Mouse (Mus musculus) intestine, embryonic 14.5 days (tissue): Measurements from ENCODE around the gene Slc35g2. TPM values are rescaled to one million over a fixed set of nuclear protein-coding genes. Genes with fewer than 3 reads are reported as not detected.

Experiments
- ATAC-seq: fragments of 200-750 bp; cut with Nextera tagmentation; replicated peaks from 2 replicates; pipeline ENCODE4 v1.8.0; 2017; ENCODE audit warnings: low read depth, moderate number of reproducible peaks, moderate TSS enrichment, moderate library complexity; ENCODE audit not compliant: low FRiP score, low TSS enrichment
- DNase-seq: peaks from one replicate; pipeline ENCODE4 v3.0.0-alpha.2; 2018; ENCODE audit warnings: low spot score
- H3K27ac ChIP-seq: fragments of 300-500 bp; sonication (generic); 2 replicates; pipeline ENCODE4 v1.5.1; 2014; ENCODE audit warnings: low read depth, mild to moderate bottlenecking, control low read depth
- H3K27me3 ChIP-seq: fragments of 300-500 bp; sonication (generic); replicated peaks from 2 replicates; pipeline ENCODE4 v1.6.1; 2014; ENCODE audit warnings: low read length, control low read depth; ENCODE audit not compliant: control insufficient read depth, insufficient read depth
- H3K36me3 ChIP-seq: fragments of 300-500 bp; sonication (generic); 2 replicates; pipeline ENCODE4 v1.6.1; 2014; ENCODE audit warnings: low read length, control low read depth; ENCODE audit not compliant: control insufficient read depth, insufficient read depth
- H3K4me1 ChIP-seq: fragments of 300-500 bp; sonication (generic); replicated peaks from 2 replicates; pipeline ENCODE4 v1.6.1; 2014; ENCODE audit warnings: low read length, control low read depth, mixed read lengths; ENCODE audit not compliant: control insufficient read depth, insufficient read depth
- H3K4me2 ChIP-seq: fragments of 300-500 bp; sonication (generic); 2 replicates; pipeline ENCODE4 v1.6.1; 2014; ENCODE audit warnings: low read length
- H3K4me3 ChIP-seq: fragments of 300-500 bp; sonication (generic); 2 replicates; pipeline ENCODE4 v1.5.1; 2014; ENCODE audit warnings: low read depth, low read length, control low read depth, mixed read lengths
- H3K9ac ChIP-seq: fragments of 300-500 bp; sonication (generic); 2 replicates; pipeline ENCODE4 v1.6.1; 2014; ENCODE audit warnings: mild to moderate bottlenecking, low read length
- H3K9me3 ChIP-seq: fragments of 300-500 bp; sonication (generic); 2 replicates; pipeline ENCODE4 v1.6.1; 2016; ENCODE audit warnings: low read length, control low read depth; ENCODE audit not compliant: control insufficient read depth
- WGBS: fragments of 180-500 bp; shearing (Covaris S2); extraction: QIAGEN DNeasy Blood & Tissue Kit; methylation state at CpG from one replicate; pipeline ENCODE4 v1.1.7; 2014; 5-methylcytosine and 5-hydroxymethylcytosine counted together
- polyA plus RNA-seq: library from polyadenylated mRNA; unstranded; fragments of >200 nt; fragmentation: Nextera tagmentation; extraction: Ambion mirVana; gene quantifications from 2 replicates; pipeline ENCODE4 v1.2.1, GENCODE M21; 2014

Slc35g2 gene
- polyA plus RNA-seq, 1 experiment from 2014 or later: 4.4 TPM

- peak; percentile 48; the same call in 1 of the 2 replicates for ATAC-seq
- 9% methylated on average over 9 of the region's 9 CpGs for WGBS
- no peaks in the 10 kb centered on the region for H3K36me3 ChIP-seq
- H3K4me3 ChIP-seq: peak overlapping the region; percentile 87
- H3K27ac ChIP-seq: peak overlapping the region; percentile 90; the same call in 1 of the 2 replicates
- H3K27me3 ChIP-seq: no peaks in the 10 kb centered on the region
- peaks cover 10% of the 10 kb centered on the region for H3K9me3 ChIP-seq
- H3K9ac ChIP-seq: peak overlapping the region; percentile 87
- peaks cover 21% of the 10 kb centered on the region for H3K4me1 ChIP-seq
- no peak for DNase-seq
- peak overlapping the region; percentile 89 for H3K4me2 ChIP-seq
Observed at GRCm38 (mm10) chr9:100546594-100546910, 24.3 kb downstream of the Slc35g2 start.

GRCm38 (mm10) chr9:100545715-100546593 is 24.9 kb downstream of the Slc35g2 start, which contains the start of gene Nck1:
Nck1 (minus strand) TSS chr9:100546134.
- WGBS: under 1% methylated on average over 93 of the region's 93 CpGs
- ATAC-seq (peak; percentile 100), DNase-seq (peak; percentile 98)
- H3K36me3 ChIP-seq: no peaks in the 10 kb centered on the region
- H3K9me3 ChIP-seq: peaks cover 10% of the 10 kb centered on the region
- H3K4me3 ChIP-seq: peak within 1 kb of the TSS; percentile 87
- H3K4me2 ChIP-seq: peak within 1 kb of the TSS; percentile 89
- H3K4me1 ChIP-seq: peaks cover 21% of the 10 kb centered on the region
- H3K27me3 ChIP-seq: no peaks in the 10 kb centered on the region
- H3K9ac ChIP-seq: peak within 1 kb of the TSS; percentile 87
- peak within 1 kb of the TSS; percentile 90 for H3K27ac ChIP-seq

- DNase-seq (no peak), ATAC-seq (no peak; the same call in 1 of the 2 replicates)
- H3K27me3 ChIP-seq: no peaks in the 10 kb centered on the region
- H3K4me3 ChIP-seq: peak overlapping the region; percentile 87
- peak overlapping the region; percentile 90 for H3K27ac ChIP-seq
- H3K4me2 ChIP-seq: peak overlapping the region; percentile 89
- peak overlapping the region; percentile 87 for H3K9ac ChIP-seq
- no peaks in the 10 kb centered on the region for H3K36me3 ChIP-seq
- WGBS: 1% methylated on average over 38 of the region's 38 CpGs
- peaks cover 21% of the 10 kb centered on the region for H3K4me1 ChIP-seq
- H3K9me3 ChIP-seq: peaks cover 10% of the 10 kb centered on the region
Observed at GRCm38 (mm10) chr9:100544948-100545714, 25.8 kb downstream of the Slc35g2 start.

- no peak overlapping the region for H3K27ac ChIP-seq
- H3K4me3 ChIP-seq: no peak overlapping the region
- no peaks in the 10 kb centered on the region for H3K27me3 ChIP-seq
- H3K36me3 ChIP-seq: no peaks in the 10 kb centered on the region
- no peak for ATAC-seq
- no peaks in the 10 kb centered on the region for H3K9me3 ChIP-seq
- H3K4me1 ChIP-seq: no peaks in the 10 kb centered on the region
- 91% methylated on average over 2 of the region's 2 CpGs for WGBS
- H3K9ac ChIP-seq: no peak overlapping the region
- H3K4me2 ChIP-seq: no peak overlapping the region
- no peak for DNase-seq
Observed at GRCm38 (mm10) chr9:100535618-100536262, 35.1 kb downstream of the Slc35g2 start.

GRCm38 (mm10) chr9:100534686-100535085 is 36.2 kb downstream of the Slc35g2 start:
- Histone ChIP-seq H3K4me1 (no peaks in the 10 kb centered on the region), H3K4me3 (no peak overlapping the region), H3K36me3 (no peaks in the 10 kb centered on the region), H3K4me2 (no peak overlapping the region), H3K27me3 (no peaks in the 10 kb centered on the region), H3K9ac (no peak overlapping the region), H3K9me3 (no peaks in the 10 kb centered on the region), H3K27ac (no peak overlapping the region)
- no peak for DNase-seq
- 90% methylated on average over 3 of the region's 3 CpGs for WGBS
- no peak for ATAC-seq

GRCm38 (mm10) chr9:100532847-100533505 is 37.9 kb downstream of the Slc35g2 start:
- ATAC-seq (no peak), DNase-seq (no peak)
- Histone ChIP-seq H3K27ac (no peak overlapping the region), H3K9ac (no peak overlapping the region), H3K4me2 (no peak overlapping the region), H3K36me3 (no peaks in the 10 kb centered on the region), H3K4me3 (no peak overlapping the region), H3K9me3 (no peaks in the 10 kb centered on the region), H3K27me3 (no peaks in the 10 kb centered on the region), H3K4me1 (no peaks in the 10 kb centered on the region)
- WGBS: 60% methylated on average over 3 of the region's 3 CpGs

GRCm38 (mm10) chr9:100531296-100531695 is 39.6 kb downstream of the Slc35g2 start:
- H3K4me2 ChIP-seq: no peak overlapping the region
- no peaks in the 10 kb centered on the region for H3K4me1 ChIP-seq
- 63% methylated on average over 1 of the region's 1 CpGs for WGBS
- no peak overlapping the region for H3K4me3 ChIP-seq
- H3K9ac ChIP-seq: no peak overlapping the region
- H3K27ac ChIP-seq: no peak overlapping the region
- H3K9me3 ChIP-seq: no peaks in the 10 kb centered on the region
- DNase-seq (no peak), ATAC-seq (no peak)
- no peaks in the 10 kb centered on the region for H3K27me3 ChIP-seq
- no peaks in the 10 kb centered on the region for H3K36me3 ChIP-seq

- DNase-seq (no peak), ATAC-seq (no peak)
- H3K27me3 ChIP-seq: no peaks in the 10 kb centered on the region
- H3K4me1 ChIP-seq: no peaks in the 10 kb centered on the region
- H3K4me2 ChIP-seq: no peak overlapping the region
- WGBS: 76% methylated on average over 2 of the region's 2 CpGs
- H3K9me3 ChIP-seq: no peaks in the 10 kb centered on the region
- no peaks in the 10 kb centered on the region for H3K36me3 ChIP-seq
- H3K27ac ChIP-seq: no peak overlapping the region
- H3K4me3 ChIP-seq: no peak overlapping the region
- no peak overlapping the region for H3K9ac ChIP-seq
Observed at GRCm38 (mm10) chr9:100525225-100525624, 45.7 kb downstream of the Slc35g2 start.
